Mouse (Mus musculus) macrophage (primary cell): ENCODE measurements around the gene Upk3bl. TPM values are rescaled to one million over a fixed set of nuclear protein-coding genes. Genes with fewer than 3 reads are reported as not detected.
"Not testable (repeated sequence)": the region's sequence is repeated elsewhere in the genome, so short reads cannot be mapped to it uniquely, and the experiment has no call there.

Source experiments
- H3K27ac ChIP-seq: fragments of 350-480 bp; formaldehyde crosslinking; 2 replicates; pipeline ENCODE4 v1.9.0; 2021
- H3K36me3 ChIP-seq: fragments of 350-480 bp; formaldehyde crosslinking; 2 replicates; pipeline ENCODE4 v1.9.0; 2021; ENCODE audit errors: inconsistent target
- H3K4me3 ChIP-seq: fragments of 350-480 bp; formaldehyde crosslinking; 2 replicates; pipeline ENCODE4 v1.9.0; 2021; ENCODE audit errors: inconsistent target
- H3K79me2 ChIP-seq: fragments of 350-480 bp; formaldehyde crosslinking; 2 replicates; pipeline ENCODE4 v1.9.0; 2021; ENCODE audit errors: inconsistent target
- WGBS: methylation state at CpG from one replicate; pipeline ENCODE4 v1.1.7; 2026; ENCODE audit warnings: inconsistent platforms; ENCODE audit not compliant: missing documents; 5-methylcytosine and 5-hydroxymethylcytosine counted together
- polyA plus RNA-seq: library from polyadenylated mRNA; stranded (reverse); fragments of 250-400 nt; gene quantifications from 3 replicates; pipeline ENCODE4 v1.2.4, GENCODE M21; 2018; ENCODE audit warnings: inconsistent platforms

The Upk3bl gene
- polyA plus RNA-seq, 1 experiment from 2014 or later, result not detected

- Histone ChIP-seq H3K36me3 (peaks cover 26% of the 10 kb centered on the region), H3K4me3 (peak overlapping the region; percentile 98), H3K79me2 (peaks cover 51% of the 10 kb centered on the region), H3K27ac (peak overlapping the region; percentile 91)
- 41% methylated on average over 8 of the region's 8 CpGs for WGBS
These were observed 32.0 kb downstream of the Upk3bl start for GRCm38 (mm10) chr5:136086290-136086689.

GRCm38 (mm10) chr5:136088821-136089575 is 34.7 kb downstream of the Upk3bl start:
- H3K4me3 ChIP-seq, result no peak overlapping the region
- 85% methylated on average over 14 of the region's 14 CpGs for WGBS
- no peak overlapping the region for H3K27ac ChIP-seq

GRCm38 (mm10) chr5:136091927-136092326 is 37.6 kb downstream of the Upk3bl start:
- peaks cover 31% of the 10 kb centered on the region for H3K79me2 ChIP-seq
- H3K36me3 ChIP-seq, result peaks cover 81% of the 10 kb centered on the region
- H3K27ac ChIP-seq, result no peak overlapping the region
- 68% methylated on average over 5 of the region's 5 CpGs for WGBS
- H3K4me3 ChIP-seq, result no peak overlapping the region

More at GRCm38 (mm10) chr5:136088821-136089575, 34.7 kb downstream of the Upk3bl start:
- peaks cover 51% of the 10 kb centered on the region for H3K36me3 ChIP-seq
- peaks cover 60% of the 10 kb centered on the region for H3K79me2 ChIP-seq

GRCm38 (mm10) chr5:136094249-136095010 is 40.1 kb downstream of the Upk3bl start:
- Histone ChIP-seq H3K36me3 (peaks cover 89% of the 10 kb centered on the region), H3K4me3 (no peak overlapping the region), H3K27ac (no peak overlapping the region), H3K79me2 (peaks cover 14% of the 10 kb centered on the region; the same call in 1 of the 2 replicates)
- WGBS, result 34% methylated on average over 8 of the region's 8 CpGs

- peaks cover 14% of the 10 kb centered on the region; the same call in 1 of the 2 replicates for H3K79me2 ChIP-seq
- H3K36me3 ChIP-seq, result peaks cover 93% of the 10 kb centered on the region
- H3K4me3 ChIP-seq, result no peak overlapping the region
- 76% methylated on average over 6 of the region's 7 CpGs for WGBS
- no peak overlapping the region for H3K27ac ChIP-seq
These were observed 40.8 kb downstream of the Upk3bl start for GRCm38 (mm10) chr5:136095089-136095488.

- Histone ChIP-seq H3K36me3 (peaks cover 95% of the 10 kb centered on the region), H3K79me2 (no peaks in the 10 kb centered on the region), H3K27ac (no peak overlapping the region), H3K4me3 (no peak overlapping the region)
- whole genome bisulfite sequencing, result 88% methylated on average over 10 of the region's 10 CpGs
These were observed 44.2 kb downstream of the Upk3bl start for GRCm38 (mm10) chr5:136098536-136098935.

GRCm38 (mm10) chr5:136102099-136102820 is 48.0 kb downstream of the Upk3bl start:
- WGBS, result 26% methylated on average over 36 of the region's 41 CpGs
- Histone ChIP-seq H3K79me2 (no peaks in the 10 kb centered on the region), H3K4me3 (no peak overlapping the region), H3K36me3 (peaks cover 95% of the 10 kb centered on the region), H3K27ac (no peak overlapping the region)

GRCm38 (mm10) chr5:136104511-136104910 is 50.2 kb downstream of the Upk3bl start:
- WGBS, result 93% methylated on average over 5 of the region's 5 CpGs

GRCm38 (mm10) chr5:136108486-136108885 is 54.2 kb downstream of the Upk3bl start:
- Histone ChIP-seq H3K79me2 (no peaks in the 10 kb centered on the region), H3K4me3 (no peak overlapping the region), H3K36me3 (peaks cover 79% of the 10 kb centered on the region), H3K27ac (0 out of 2 replicates have a peak overlapping the region, but pooled peaks have one; percentile 2)
- WGBS, result 33% methylated on average over 2 of the region's 2 CpGs

More at GRCm38 (mm10) chr5:136104511-136104910, 50.2 kb downstream of the Upk3bl start:
- no peaks in the 10 kb centered on the region for H3K79me2 ChIP-seq
- no peak overlapping the region for H3K4me3 ChIP-seq
- H3K27ac ChIP-seq, result no peak overlapping the region
- H3K36me3 ChIP-seq, result peaks cover 96% of the 10 kb centered on the region

- Histone ChIP-seq H3K4me3 (no peak overlapping the region), H3K27ac (0 out of 2 replicates have a peak overlapping the region, but pooled peaks have one; percentile 2), H3K79me2 (no peaks in the 10 kb centered on the region), H3K36me3 (peaks cover 74% of the 10 kb centered on the region)
- 75% methylated on average over 3 of the region's 3 CpGs for WGBS
These were observed 54.8 kb downstream of the Upk3bl start for GRCm38 (mm10) chr5:136109042-136109441.

GRCm38 (mm10) chr5:136113546-136113945 is 59.3 kb downstream of the Upk3bl start:
- 63% methylated on average over 2 of the region's 4 CpGs for WGBS
- H3K79me2 ChIP-seq, result peaks cover 19% of the 10 kb centered on the region

More at GRCm38 (mm10) chr5:136113546-136113945, 59.3 kb downstream of the Upk3bl start:
- H3K4me3 ChIP-seq, H3K27ac ChIP-seq: not testable (repeated sequence)
- H3K36me3 ChIP-seq, result peaks cover 29% of the 10 kb centered on the region
